Mouse (Mus musculus) thymus, adult 2 months (tissue): ENCODE results near the gene Snx33. TPM values are rescaled to one million over a fixed set of nuclear protein-coding genes. Genes with fewer than 3 reads are reported as not detected.
"Not testable (repeated sequence)": the region's sequence is repeated elsewhere in the genome, so short reads cannot be mapped to it uniquely, and the experiment has no call there.

Experiments used
- DNase-seq: peaks from one replicate; pipeline ENCODE4 v3.0.0; 2021
- H3K27ac ChIP-seq: fragments of 200-500 bp; 2 replicates; pipeline ENCODE4 v1.5.1; 2012; ENCODE audit warnings: low read length, control low read depth; ENCODE audit not compliant: control insufficient read depth, insufficient read depth
- H3K27me3 ChIP-seq: fragments of 200-500 bp; 2 replicates; pipeline ENCODE4 v1.6.1; 2012; ENCODE audit warnings: mild to moderate bottlenecking, low read length, moderate library complexity, mixed read lengths; ENCODE audit not compliant: control insufficient read depth, insufficient read depth
- H3K36me3 ChIP-seq: fragments of 200-500 bp; 2 replicates; pipeline ENCODE4 v1.6.1; 2012; ENCODE audit warnings: mild to moderate bottlenecking, low read length, moderate library complexity; ENCODE audit not compliant: control insufficient read depth, insufficient read depth
- H3K4me1 ChIP-seq: fragments of 200-500 bp; replicated peaks from 2 replicates; pipeline ENCODE4 v1.6.1; 2012; ENCODE audit warnings: low read length; ENCODE audit not compliant: control insufficient read depth, insufficient read depth
- H3K4me3 ChIP-seq: fragments of 200-500 bp; 2 replicates; pipeline ENCODE4 v1.5.1; 2012; ENCODE audit warnings: mild to moderate bottlenecking, low read length, control low read depth, moderate library complexity; ENCODE audit not compliant: control insufficient read depth, insufficient read depth
- CTCF ChIP-seq: fragments of 200-500 bp; IDR thresholded peaks from 2 replicates; pipeline ENCODE4 v1.5.1; 2012; ENCODE audit warnings: mild to moderate bottlenecking, control low read depth, low read length, moderate library complexity, borderline replicate concordance; ENCODE audit not compliant: control insufficient read depth, poor library complexity, insufficient read depth; ENCODE audit errors: extremely low read depth
- POLR2A ChIP-seq: fragments of 200-500 bp; IDR thresholded peaks from 2 replicates; pipeline ENCODE4 v1.6.1; 2012; ENCODE audit warnings: mild to moderate bottlenecking, low read length, control low read depth, moderate library complexity; ENCODE audit not compliant: control insufficient read depth, poor library complexity, insufficient read depth; ENCODE audit errors: extremely low read depth
- WGBS: fragments of 180-500 bp; shearing (Covaris S2); methylation state at CpG from one replicate; pipeline ENCODE4 v1.1.7; 2018; 5-methylcytosine and 5-hydroxymethylcytosine counted together
- polyA plus RNA-seq: library from polyadenylated mRNA; depleted of rRNA; stranded (reverse); fragments of >200 nt; gene quantifications from 2 replicates; pipeline ENCODE4 v1.2.3, GENCODE M21; 2012

Gene Snx33
- polyA plus RNA-seq, 1 experiment = 15.0 TPM

DNA sequence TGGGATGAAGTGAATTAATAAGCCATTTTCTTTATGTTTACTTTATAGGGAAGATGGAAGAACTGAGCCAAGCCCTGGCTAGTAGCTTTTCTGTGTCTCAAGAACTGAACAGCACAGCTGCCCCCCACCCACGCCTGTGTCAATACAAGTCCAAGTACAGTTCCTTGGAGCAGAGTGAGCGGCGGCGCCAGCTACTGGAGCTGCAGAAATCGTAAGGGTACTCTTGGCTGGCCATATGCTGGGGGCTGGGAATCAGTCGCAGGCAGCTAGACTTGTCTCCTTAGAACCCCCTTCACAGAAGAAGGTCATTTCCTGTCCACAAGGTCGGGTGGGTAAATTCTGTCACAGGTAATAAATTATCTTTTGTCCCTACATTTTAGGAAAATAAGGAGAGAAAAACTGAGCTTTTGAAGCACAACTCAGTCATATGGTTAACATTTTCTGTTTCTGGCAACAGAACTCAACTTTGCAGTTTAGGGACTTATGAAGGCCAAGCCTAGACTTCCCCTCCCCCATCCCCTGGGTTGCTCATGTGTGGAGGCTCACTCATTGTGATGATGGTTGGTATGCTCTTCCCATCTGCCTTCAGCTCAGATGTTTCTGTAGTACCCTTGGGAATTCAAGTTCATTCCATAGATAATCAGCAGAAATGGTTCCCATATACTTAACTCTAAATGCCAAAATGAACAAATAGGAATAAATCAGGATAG, 28.9 kb upstream of the Snx33 start:
- H3K4me1 ChIP-seq = no peaks in the 10 kb centered on the region
- H3K27ac ChIP-seq = no peak overlapping the region
- H3K4me3 ChIP-seq = no peak overlapping the region
- H3K27me3 ChIP-seq = no peaks in the 10 kb centered on the region
- WGBS = 92% methylated on average over 7 of the region's 7 CpGs
- no peak for DNase-seq
- peaks cover 3% of the 10 kb centered on the region; the same call in 1 of the 2 replicates for H3K36me3 ChIP-seq
- TF ChIP-seq POLR2A (no peak), CTCF (no peak)

DNA sequence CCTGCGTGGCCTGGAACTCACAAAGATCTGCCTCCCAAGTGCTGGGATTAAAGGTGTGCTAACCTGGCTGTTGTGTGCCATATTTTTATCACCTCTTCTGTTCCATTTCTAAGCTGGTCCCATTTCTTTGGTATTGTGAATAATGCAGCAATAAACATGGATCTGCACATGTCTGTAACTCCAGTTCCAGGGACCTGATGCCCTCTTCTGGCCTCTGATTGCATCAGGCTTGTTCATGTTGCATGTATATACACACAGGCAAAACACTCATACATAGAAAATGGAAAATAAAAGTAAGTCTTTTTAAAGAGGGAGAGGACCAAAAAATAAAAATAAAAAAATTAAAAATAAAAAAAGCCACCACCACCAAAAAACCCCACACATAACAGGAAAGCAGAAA, 25.4 kb upstream of the Snx33 start:
- no peak overlapping the region for H3K4me3 ChIP-seq
- no peaks in the 10 kb centered on the region for H3K27me3 ChIP-seq
- TF ChIP-seq POLR2A (no peak), CTCF (no peak)
- peaks cover 3% of the 10 kb centered on the region; the same call in 1 of the 2 replicates for H3K36me3 ChIP-seq
- DNase-seq = no peak
- WGBS = 96% methylated on average over 1 of the region's 1 CpGs
- H3K27ac ChIP-seq = no peak overlapping the region
- peaks cover 4% of the 10 kb centered on the region; the same call in 1 of the 2 replicates for H3K4me1 ChIP-seq

DNA sequence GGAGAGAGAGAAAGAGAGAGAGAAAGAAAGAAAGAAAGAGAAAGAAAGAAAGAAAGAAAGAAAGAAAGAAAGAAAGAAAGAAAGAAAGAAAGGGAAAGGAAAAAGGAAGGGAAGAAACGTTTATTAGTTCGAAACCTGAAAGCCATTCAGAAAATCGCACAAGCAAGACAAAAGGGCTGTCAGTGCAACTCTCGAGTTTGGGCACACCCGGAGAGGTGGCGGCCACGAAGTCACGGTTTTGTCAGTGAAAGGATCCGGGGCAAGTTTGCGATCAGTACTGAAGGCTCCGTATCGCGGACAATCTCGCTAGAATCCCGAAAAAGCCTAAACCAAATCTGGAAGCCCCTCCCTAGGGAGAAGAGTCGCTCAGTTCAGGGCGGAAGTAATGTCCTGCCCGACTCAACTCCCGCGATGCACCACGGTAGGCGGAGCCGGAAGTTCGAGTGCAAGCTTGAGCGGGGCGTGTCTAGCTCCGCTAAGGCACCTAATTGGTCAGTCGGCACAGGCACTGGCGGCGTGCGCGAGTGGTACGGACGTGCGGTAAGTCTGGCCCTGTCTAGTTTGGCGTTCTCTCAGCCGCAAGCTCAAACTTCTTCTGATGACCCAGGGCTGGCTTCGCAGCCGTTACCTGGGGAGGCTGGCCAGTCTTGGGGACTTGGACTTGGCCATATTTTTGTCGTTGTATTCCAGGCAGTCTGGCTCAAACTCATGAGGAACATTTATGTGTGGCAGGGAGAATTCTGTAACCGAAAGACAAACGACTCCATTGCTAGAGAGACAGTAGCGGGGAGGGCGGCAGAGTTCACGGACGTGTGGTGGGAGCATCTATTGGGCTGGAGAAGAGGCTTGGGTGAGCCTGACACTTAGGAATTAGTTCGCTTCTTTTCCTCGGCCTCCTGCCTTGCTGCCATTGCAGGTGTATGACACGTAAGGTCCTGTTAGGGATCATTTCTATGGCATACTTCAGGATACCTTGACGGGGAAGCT, 22.5 kb upstream of the Snx33 start, which contains the start of gene Snupn:
Gene Snupn (plus strand): TSS at position 465 of the 987 bp plus-strand sequence.
- WGBS = under 1% methylated on average over 50 of the region's 50 CpGs

DNA sequence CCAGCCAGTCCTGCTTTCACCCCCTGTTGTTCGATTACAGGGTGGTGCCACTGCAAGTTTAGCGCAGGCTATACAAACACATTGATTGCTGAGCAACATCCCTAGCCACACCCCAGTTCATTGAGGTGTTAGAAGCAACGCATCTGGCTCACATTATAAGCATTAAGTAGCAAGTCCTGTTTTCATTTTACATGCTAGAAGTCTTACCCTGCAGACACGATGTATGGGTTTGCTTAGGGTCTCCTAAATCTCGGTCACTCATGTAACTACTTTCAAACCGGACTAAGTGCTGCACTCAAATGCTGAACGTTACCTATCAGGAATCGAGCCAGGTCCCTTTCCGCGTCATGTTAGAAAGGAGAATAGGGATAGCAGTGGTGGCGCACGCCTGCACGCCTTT, 21.6 kb upstream of the Snx33 start:
- Histone ChIP-seq H3K4me1 (peaks cover 4% of the 10 kb centered on the region; the same call in 1 of the 2 replicates), H3K36me3 (no peaks in the 10 kb centered on the region), H3K27me3 (no peaks in the 10 kb centered on the region), H3K4me3 (peak overlapping the region; percentile 37), H3K27ac (no peak overlapping the region)
- DNase-seq = no peak
- WGBS = 23% methylated on average over 13 of the region's 13 CpGs
- TF ChIP-seq POLR2A = no peak
- TF ChIP-seq CTCF = no peak

More for the DNA sequence above, 22.5 kb upstream of the Snx33 start, which contains the start of gene Snupn:
- Histone ChIP-seq H3K36me3 (no peaks in the 10 kb centered on the region), H3K27me3 (no peaks in the 10 kb centered on the region), H3K27ac (peak within 1 kb of the TSS; percentile 71), H3K4me1 (peaks cover 4% of the 10 kb centered on the region; the same call in 1 of the 2 replicates), H3K4me3 (peak within 1 kb of the TSS; percentile 75)
- peak; percentile 98 for DNase-seq
- TF ChIP-seq POLR2A (peak; percentile 92), CTCF (no peak)

DNA sequence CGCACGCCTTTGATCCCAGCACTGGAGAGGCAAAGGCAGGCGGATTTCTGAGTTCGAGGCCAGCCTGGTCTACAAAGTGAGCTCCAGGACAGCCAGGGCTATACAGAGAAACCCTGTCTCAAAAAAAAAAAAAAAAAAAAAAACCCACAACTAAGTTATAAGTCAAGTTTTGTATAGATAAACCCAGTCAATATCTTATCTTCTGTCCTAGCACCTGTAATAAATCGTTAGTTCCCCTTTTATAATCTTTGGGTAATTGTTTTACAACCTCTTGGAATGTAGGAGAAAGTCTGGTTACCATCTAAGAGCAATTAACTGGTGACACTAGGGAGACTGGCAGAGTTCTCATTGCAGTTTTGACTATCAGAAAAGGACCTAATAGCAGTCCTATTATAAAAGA, 20.5 kb upstream of the Snx33 start:
- WGBS = 83% methylated on average over 5 of the region's 5 CpGs
- H3K27ac ChIP-seq, H3K27me3 ChIP-seq, DNase-seq, H3K36me3 ChIP-seq, H3K4me3 ChIP-seq, H3K4me1 ChIP-seq: not testable (repeated sequence)

DNA sequence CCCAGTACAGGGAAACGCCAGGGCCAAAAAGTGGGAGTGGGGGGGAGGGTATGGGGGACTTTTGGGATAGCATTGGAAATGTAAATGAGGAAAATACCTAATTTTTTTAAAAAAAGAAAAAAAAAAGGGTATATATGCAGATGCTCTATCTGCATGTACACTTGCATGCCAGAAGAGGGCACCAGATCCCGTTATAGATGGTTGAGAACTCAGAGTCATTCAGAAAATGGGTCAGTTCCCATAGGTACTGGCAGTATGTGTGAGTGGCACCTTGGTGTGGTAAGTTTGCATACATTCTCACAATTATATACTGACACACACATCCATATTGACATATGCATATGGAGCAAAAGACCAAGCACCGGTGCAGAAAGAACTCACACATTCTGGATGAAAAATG, 19.3 kb upstream of the Snx33 start:
- H3K4me3 ChIP-seq, H3K27me3 ChIP-seq, H3K36me3 ChIP-seq, H3K27ac ChIP-seq, H3K4me1 ChIP-seq: not testable (repeated sequence)
- DNase-seq = peak; percentile 56
- 31% methylated on average over 3 of the region's 3 CpGs for WGBS

DNA sequence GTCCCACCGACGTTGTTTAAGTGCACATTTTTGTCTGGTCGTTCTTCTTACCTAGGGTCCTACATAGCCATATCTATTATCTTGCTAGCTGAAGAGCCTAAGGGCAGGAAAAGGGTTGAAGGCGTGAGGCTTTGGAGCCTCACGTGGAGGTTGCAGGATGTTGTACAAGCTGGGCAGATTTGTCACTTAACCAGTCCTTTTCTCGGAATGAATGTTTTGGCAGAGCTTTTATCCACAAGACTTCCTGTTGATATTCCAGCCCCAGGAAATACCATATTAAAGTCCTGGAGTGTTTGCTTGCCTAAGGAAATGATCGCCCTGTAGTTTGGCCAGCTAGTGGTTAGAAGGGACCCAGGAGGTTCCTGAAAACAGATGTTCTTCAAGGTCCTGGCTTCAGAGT, 10.2 kb upstream of the Snx33 start:
- H3K4me1 ChIP-seq = peaks cover 5% of the 10 kb centered on the region
- no peaks in the 10 kb centered on the region for H3K36me3 ChIP-seq
- under 1% methylated on average over 7 of the region's 7 CpGs for WGBS
- H3K4me3 ChIP-seq = 0 out of 2 replicates have a peak overlapping the region, but pooled peaks have one; percentile 22
- H3K27ac ChIP-seq = no peak overlapping the region
- no peak for DNase-seq
- no peak for TF ChIP-seq POLR2A
- TF ChIP-seq CTCF = no peak
- H3K27me3 ChIP-seq = no peaks in the 10 kb centered on the region
